Mouse (Mus musculus): ENCODE data around the gene Mrpl52. TPM values are rescaled to one million over a fixed set of nuclear protein-coding genes. Genes with fewer than 3 reads are reported as not detected.

Mrpl52 gene
- total and polyA plus RNA-seq, 3 experiments: 469 to 473 TPM; not detected in 1

GRCm38 (mm10) chr14:54474744-54475143, 48.0 kb downstream of the Mrpl52 start:
- peaks cover 0 to 22% of the 10 kb centered on the region in 2 experiments; a peak in 2 of 4 replicates for H3K36me3 ChIP-seq (ENCODE audit: control insufficient read depth in 1 of 2, insufficient read depth in 2 of 2, low read length in 2 of 2)
- H3K79me2 ChIP-seq (ENCODE audit: control insufficient read depth, insufficient read depth, low read length, poor library complexity): no peaks in the 10 kb centered on the region
- TF ChIP-seq UBTF (IDR thresholded peaks at IDR 0.05; ENCODE audit: borderline replicate concordance, insufficient read depth, low read depth, low read length) (no peak), MYC (IDR thresholded peaks at IDR 0.05; ENCODE audit: low read depth, low read length) (no peak), EP300 (IDR thresholded peaks at IDR 0.05; ENCODE audit: low read depth in 1 of 2, low read length in 2 of 2) (no peak), CHD2 (IDR thresholded peaks at IDR 0.05; ENCODE audit: low read length) (no peak), ZNF384 (IDR thresholded peaks at IDR 0.05; ENCODE audit: low read depth, low read length) (no peak), ZKSCAN1 (IDR thresholded peaks at IDR 0.05; ENCODE audit: low read depth, low read length) (no peak), TAL1 (IDR thresholded peaks at IDR 0.05; ENCODE audit: low read length) (no peak), MYB (IDR thresholded peaks at IDR 0.05; ENCODE audit: low read depth, low read length) (no peak), E2F4 (IDR thresholded peaks at IDR 0.05; ENCODE audit: borderline replicate concordance, low read depth, low read length) (no peak), JUND (IDR thresholded peaks at IDR 0.05; ENCODE audit: low read depth, low read length) (no peak)
- peaks cover 18 to 26% of the 10 kb centered on the region in 2 experiments for H3K4me1 ChIP-seq (ENCODE audit: control insufficient read depth in 1 of 2, insufficient read depth in 2 of 2, low read length in 2 of 2)
- H3K27ac ChIP-seq (ENCODE audit: control insufficient read depth, low read depth, low read length): no peak overlapping the region
- no peak for DNase-seq (ENCODE audit: low read depth, low spot score)
- H3K4me3 ChIP-seq (ENCODE audit: control insufficient read depth in 1 of 2, insufficient read depth in 1 of 2, low read depth in 2 of 2, low read length in 2 of 2): no peak overlapping the region
- H3K27me3 ChIP-seq (ENCODE audit: control insufficient read depth in 1 of 2, insufficient read depth in 2 of 2, low read length in 2 of 2): no peaks in the 10 kb centered on the region
- no peaks in the 10 kb centered on the region for H3K9me3 ChIP-seq (replicated peaks; ENCODE audit: insufficient read depth, low read length)
- H3K9ac ChIP-seq (ENCODE audit: control insufficient read depth, low read depth, low read length, poor library complexity, severe bottlenecking): no peak overlapping the region

- Histone ChIP-seq H3K4me3 (ENCODE audit: control insufficient read depth in 1 of 2, insufficient read depth in 1 of 2, low read depth in 2 of 2, low read length in 2 of 2) (no peak within 1 kb of the TSS), H3K9ac (ENCODE audit: control insufficient read depth, low read depth, low read length, poor library complexity, severe bottlenecking) (peak within 1 kb of the TSS; percentile 49; the same call in 1 of the 2 replicates), H3K27me3 (ENCODE audit: control insufficient read depth in 1 of 2, insufficient read depth in 2 of 2, low read length in 2 of 2) (no peaks in the 10 kb centered on the region), H3K79me2 (ENCODE audit: control insufficient read depth, insufficient read depth, low read length, poor library complexity) (no peaks in the 10 kb centered on the region), H3K4me1 (ENCODE audit: control insufficient read depth in 1 of 2, insufficient read depth in 2 of 2, low read length in 2 of 2) (peaks cover 19 to 29% of the 10 kb centered on the region in 2 experiments), H3K27ac (ENCODE audit: control insufficient read depth, low read depth, low read length) (peak within 1 kb of the TSS; percentile 80), H3K9me3 (replicated peaks; ENCODE audit: insufficient read depth, low read length) (no peaks in the 10 kb centered on the region), H3K36me3 (ENCODE audit: control insufficient read depth in 1 of 2, insufficient read depth in 2 of 2, low read length in 2 of 2) (peaks cover 0 to 22% of the 10 kb centered on the region in 2 experiments; a peak in 2 of 4 replicates)
- DNase-seq (ENCODE audit: low read depth, low spot score): no peak
- TF ChIP-seq MAFK (IDR thresholded peaks at IDR 0.05; ENCODE audit: borderline replicate concordance, low read depth, low read length): no peak
- TF ChIP-seq BHLHE40 (IDR thresholded peaks at IDR 0.05; ENCODE audit: borderline replicate concordance, low read depth, low read length): no peak
- no peak for TF ChIP-seq GABPA (IDR thresholded peaks at IDR 0.05; ENCODE audit: low read depth, low read length)
- no peak for TF ChIP-seq NELFE (IDR thresholded peaks at IDR 0.05; ENCODE audit: low read depth, low read length)
- TF ChIP-seq TAL1 (IDR thresholded peaks at IDR 0.05; ENCODE audit: low read length): no peak
- no peak for TF ChIP-seq MAZ (IDR thresholded peaks at IDR 0.05; ENCODE audit: low read depth, low read length)
- TF ChIP-seq ZMIZ1 (IDR thresholded peaks at IDR 0.05; ENCODE audit: low read depth, low read length): no peak
- TF ChIP-seq E2F4 (IDR thresholded peaks at IDR 0.05; ENCODE audit: borderline replicate concordance, low read depth, low read length): no peak
- no peak for TF ChIP-seq NRF1 (IDR thresholded peaks at IDR 0.05; ENCODE audit: insufficient read depth, low read depth, low read length, poor library complexity, severe bottlenecking)
- TF ChIP-seq SIN3A (IDR thresholded peaks at IDR 0.05; ENCODE audit: low read length): no peak
- TF ChIP-seq TBP (IDR thresholded peaks at IDR 0.05; ENCODE audit: low read depth, low read length): no peak
- TF ChIP-seq MEF2A (IDR thresholded peaks at IDR 0.05; ENCODE audit: extremely low read depth, insufficient replicate concordance, low read depth, low read length, poor library complexity, severe bottlenecking): no peak
- no peak for TF ChIP-seq KAT2A (conservative IDR thresholded peaks at IDR 0.05; ENCODE audit: low read depth, low read length)
- TF ChIP-seq POLR2AphosphoS5 (IDR thresholded peaks at IDR 0.05; ENCODE audit: borderline replicate concordance, low read depth, low read length): no peak
- no peak for TF ChIP-seq ELF1 (IDR thresholded peaks at IDR 0.05; ENCODE audit: low read depth, low read length)
- no peak for TF ChIP-seq RAD21 (IDR thresholded peaks at IDR 0.05; ENCODE audit: low read depth, low read length)
- TF ChIP-seq SMC3 (IDR thresholded peaks at IDR 0.05; ENCODE audit: low read depth, low read length): no peak
- TF ChIP-seq MAX (IDR thresholded peaks at IDR 0.05; ENCODE audit: low read length): no peak
These were observed 49.5 kb downstream of the Mrpl52 start, which contains the start of gene Rem2 for GRCm38 (mm10) chr14:54475941-54476844. Gene Rem2, plus strand, starts transcription at chr14:54476100.

Data from MEL (cell line).